Mouse (Mus musculus) liver, embryonic 14.5 days (tissue): Measurements from ENCODE around the gene Stac2. TPM values are rescaled to one million over a fixed set of nuclear protein-coding genes. Genes with fewer than 3 reads are reported as not detected.

Experiments
- ATAC-seq: fragments of 200-750 bp; cut with Nextera tagmentation; 2 replicates; pipeline ENCODE4 v1.8.0; 2017; ENCODE audit warnings: moderate number of reproducible peaks, mild to moderate bottlenecking, moderate library complexity; ENCODE audit not compliant: insufficient read depth
- DNase-seq, 3 experiments: peaks; one replicate each; pipeline ENCODE4 v3.0.0-alpha.2; 2012 to 2013; ENCODE audit warnings: low read depth in 3 of 3, low spot score in 3 of 3
- H3K27ac ChIP-seq: fragments of 300-500 bp; sonication (generic); 2 replicates; pipeline ENCODE4 v1.5.1; 2014; ENCODE audit warnings: moderate library complexity, mild to moderate bottlenecking, control low read depth, inconsistent platforms
- H3K27me3 ChIP-seq: fragments of 300-500 bp; sonication (generic); 2 replicates; pipeline ENCODE4 v1.6.1; 2014; ENCODE audit warnings: mild to moderate bottlenecking, low read length, moderate library complexity; ENCODE audit not compliant: control insufficient read depth, insufficient read depth
- H3K36me3 ChIP-seq: fragments of 300-500 bp; sonication (generic); replicated peaks from 2 replicates; pipeline ENCODE4 v1.6.1; 2014; ENCODE audit warnings: low read depth; ENCODE audit not compliant: control insufficient read depth, insufficient read depth
- H3K4me1 ChIP-seq, 2 experiments: fragments of 200-500 bp in 1 of 2; fragments of 300-500 bp in 1 of 2; sonication (generic) in 1 of 2; replicated peaks; 2 replicates each; pipeline ENCODE4 v1.6.1; 2012 to 2014; ENCODE audit warnings: antibody characterized with exemption in 1 of 2, inconsistent platforms in 1 of 2, low read length in 1 of 2; ENCODE audit not compliant: control insufficient read depth in 2 of 2, insufficient read depth in 2 of 2
- H3K4me2 ChIP-seq: fragments of 300-500 bp; sonication (generic); 2 replicates; pipeline ENCODE4 v1.6.1; 2014; ENCODE audit warnings: low read depth, mild to moderate bottlenecking, control low read depth, moderate library complexity
- H3K4me3 ChIP-seq, 2 experiments: fragments of 200-500 bp in 1 of 2; fragments of 300-500 bp in 1 of 2; sonication (generic) in 1 of 2; 2 replicates each; pipeline ENCODE4 v1.5.1; 2012 to 2014; ENCODE audit warnings: low read depth in 2 of 2, low read length in 2 of 2, mild to moderate bottlenecking in 2 of 2, control low read depth in 1 of 2, inconsistent platforms in 1 of 2, moderate library complexity in 1 of 2; ENCODE audit not compliant: insufficient read depth in 1 of 2
- H3K9ac ChIP-seq: fragments of 300-500 bp; sonication (generic); replicated peaks from 2 replicates; pipeline ENCODE4 v1.6.1; 2014; ENCODE audit warnings: mild to moderate bottlenecking, control low read depth, moderate library complexity
- H3K9me3 ChIP-seq: fragments of 300-500 bp; sonication (generic); 2 replicates; pipeline ENCODE4 v1.6.1; 2016; ENCODE audit warnings: low read length, mixed read lengths; ENCODE audit not compliant: control insufficient read depth
- CTCF ChIP-seq: IDR thresholded peaks from 2 replicates; pipeline ENCODE4 v1.5.1; 2016; ENCODE audit warnings: antibody characterized with exemption, low read depth, control low read depth
- EP300 ChIP-seq: IDR thresholded peaks from 2 replicates; pipeline ENCODE4 v1.6.1; 2016; ENCODE audit warnings: antibody characterized with exemption, low read depth
- WGBS: fragments of 180-500 bp; shearing (Covaris S2); extraction: QIAGEN DNeasy Blood & Tissue Kit; methylation state at CpG from one replicate; pipeline ENCODE4 v1.1.7; 2014; ENCODE audit not compliant: insufficient replicate concordance; 5-methylcytosine and 5-hydroxymethylcytosine counted together
- polyA plus RNA-seq, 2 experiments: library from polyadenylated mRNA; depleted of rRNA in 1 of 2; stranded (reverse) in 1 of 2; unstranded in 1 of 2; fragments of >200 nt; fragmentation: Nextera tagmentation in 1 of 2; extraction: Ambion mirVana in 1 of 2; gene quantifications; 2 replicates each; pipeline versions ENCODE4 v1.2.1 to v1.2.3; 2012 to 2014

Stac2 gene
- polyA plus RNA-seq, 2 experiments = not detected

DNA sequence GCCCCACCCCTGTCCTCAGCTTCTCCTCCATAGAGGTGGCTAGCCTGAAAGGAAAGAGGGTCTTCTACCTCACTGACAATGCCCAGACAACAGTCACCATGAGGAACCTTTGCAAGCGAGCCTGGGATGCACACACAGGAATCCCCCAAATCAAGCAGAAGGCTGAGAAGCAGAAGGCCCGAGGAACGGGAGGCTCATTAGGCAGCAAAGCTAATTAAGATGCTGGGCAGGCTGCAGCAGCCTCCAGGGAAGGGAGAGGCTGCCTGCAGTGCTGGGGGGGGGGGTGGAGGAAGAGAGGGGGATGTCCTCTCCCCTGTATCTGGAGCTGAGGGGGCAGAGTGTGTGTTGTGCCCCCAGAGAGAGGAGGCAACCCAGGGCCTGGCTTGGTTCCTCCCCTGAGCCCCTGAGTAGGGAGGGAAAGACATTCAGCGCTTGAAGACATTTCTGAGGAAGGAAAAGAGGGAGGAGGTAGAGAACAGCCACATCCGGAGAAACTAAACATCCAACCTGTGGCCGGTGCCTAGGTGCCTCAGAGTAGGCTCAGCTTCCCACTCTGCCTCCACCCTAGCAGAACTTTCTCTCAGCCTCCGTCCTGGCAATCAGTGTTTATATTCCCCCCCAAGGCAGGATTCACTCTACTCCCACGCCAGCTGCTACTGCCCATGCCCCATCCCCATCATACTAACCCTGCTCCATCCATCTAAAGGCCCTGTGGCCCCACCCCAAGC, 33.2 kb downstream of the Stac2 start:
- Histone ChIP-seq H3K9me3 (no peaks in the 10 kb centered on the region), H3K9ac (no peak overlapping the region), H3K36me3 (no peaks in the 10 kb centered on the region), H3K27ac (no peak overlapping the region), H3K27me3 (peaks cover 6% of the 10 kb centered on the region; the same call in 1 of the 2 replicates), H3K4me2 (no peak overlapping the region), H3K4me3 (no peak overlapping the region), H3K4me1 (peaks cover 0 to 2% of the 10 kb centered on the region in 2 experiments; a peak in 2 of 4 replicates)
- WGBS = 30% methylated on average over 8 of the region's 8 CpGs
- ATAC-seq = no peak
- TF ChIP-seq EP300 (no peak), CTCF (no peak)
- no peak for DNase-seq

DNA sequence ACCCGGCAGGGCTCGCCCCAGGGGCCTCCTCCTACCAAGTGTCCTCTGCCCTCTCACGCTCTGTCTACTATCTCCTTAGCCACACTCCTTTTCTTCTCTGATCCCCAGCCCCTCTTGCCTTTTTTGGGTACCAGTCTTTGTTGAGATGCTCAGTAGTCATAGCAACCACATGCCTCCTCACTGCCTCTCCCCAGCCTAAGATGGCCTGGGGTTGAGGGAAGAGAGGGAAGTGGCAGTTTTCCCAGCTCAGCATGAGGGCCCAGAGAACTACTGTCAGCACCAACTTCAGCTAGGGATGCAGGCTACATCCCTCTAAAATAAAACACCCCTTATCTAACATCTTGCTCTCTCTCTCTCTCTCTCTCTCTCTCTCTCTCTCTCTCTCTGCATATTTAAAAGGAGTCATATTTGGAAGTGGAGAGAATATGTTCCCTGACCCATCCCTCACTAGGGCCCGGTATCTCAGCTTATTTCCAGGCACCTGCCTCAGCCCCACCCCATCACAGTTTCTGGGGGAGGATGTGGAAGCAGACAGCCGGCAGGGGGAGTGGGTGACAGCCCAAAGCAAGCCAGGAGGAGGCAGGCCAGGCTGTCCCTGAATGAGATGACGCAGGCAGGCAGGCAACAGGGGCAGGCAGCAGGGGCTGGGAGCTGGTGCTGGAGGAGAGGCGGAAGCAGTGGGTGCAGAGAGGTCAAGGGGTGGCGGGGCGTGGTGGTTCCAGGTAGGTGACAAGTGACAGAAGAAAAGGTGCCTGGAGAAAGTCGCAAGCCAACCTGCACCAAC, 34.2 kb downstream of the Stac2 start:
- H3K36me3 ChIP-seq = no peaks in the 10 kb centered on the region
- no peak overlapping the region for H3K4me2 ChIP-seq
- no peak overlapping the region for H3K9ac ChIP-seq
- peaks cover 0 to 2% of the 10 kb centered on the region in 2 experiments; a peak in 2 of 4 replicates for H3K4me1 ChIP-seq
- H3K4me3 ChIP-seq = no peak overlapping the region
- 25% methylated on average over 9 of the region's 10 CpGs for WGBS
- TF ChIP-seq EP300 (no peak), CTCF (peak; percentile 71)
- H3K9me3 ChIP-seq = no peaks in the 10 kb centered on the region
- H3K27me3 ChIP-seq = peaks cover 6% of the 10 kb centered on the region; the same call in 1 of the 2 replicates
- no peak overlapping the region for H3K27ac ChIP-seq
- ATAC-seq = no peak
- DNase-seq = no peak

DNA sequence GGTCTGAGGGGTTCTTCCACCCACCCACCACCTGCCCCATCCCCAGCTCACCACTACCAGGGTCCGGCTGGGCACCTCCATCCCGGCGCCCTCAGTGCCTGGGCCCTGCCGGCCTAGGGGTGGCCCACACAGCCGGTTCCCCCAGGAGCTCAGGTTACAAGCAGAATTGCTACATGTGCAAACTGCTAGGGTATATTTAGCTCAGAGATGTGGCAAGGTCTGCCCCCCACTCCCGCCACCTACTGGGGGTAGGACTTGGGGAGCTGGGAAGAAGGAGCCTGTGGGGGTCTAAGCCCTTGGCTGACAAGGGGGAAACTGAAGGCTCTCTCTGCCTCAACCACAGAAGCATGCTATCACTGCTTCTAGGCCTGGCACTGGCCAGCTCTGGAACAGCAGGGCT, 35.0 kb downstream of the Stac2 start:
- DNase-seq = no peak
- Histone ChIP-seq H3K27ac (no peak overlapping the region), H3K9me3 (no peaks in the 10 kb centered on the region), H3K9ac (no peak overlapping the region), H3K36me3 (no peaks in the 10 kb centered on the region), H3K4me1 (peaks cover 0 to 2% of the 10 kb centered on the region in 2 experiments; a peak in 2 of 4 replicates), H3K27me3 (peaks cover 6% of the 10 kb centered on the region; the same call in 1 of the 2 replicates), H3K4me3 (no peak overlapping the region), H3K4me2 (no peak overlapping the region)
- TF ChIP-seq EP300 (no peak), CTCF (no peak)
- 55% methylated on average over 6 of the region's 6 CpGs for WGBS
- ATAC-seq = no peak

DNA sequence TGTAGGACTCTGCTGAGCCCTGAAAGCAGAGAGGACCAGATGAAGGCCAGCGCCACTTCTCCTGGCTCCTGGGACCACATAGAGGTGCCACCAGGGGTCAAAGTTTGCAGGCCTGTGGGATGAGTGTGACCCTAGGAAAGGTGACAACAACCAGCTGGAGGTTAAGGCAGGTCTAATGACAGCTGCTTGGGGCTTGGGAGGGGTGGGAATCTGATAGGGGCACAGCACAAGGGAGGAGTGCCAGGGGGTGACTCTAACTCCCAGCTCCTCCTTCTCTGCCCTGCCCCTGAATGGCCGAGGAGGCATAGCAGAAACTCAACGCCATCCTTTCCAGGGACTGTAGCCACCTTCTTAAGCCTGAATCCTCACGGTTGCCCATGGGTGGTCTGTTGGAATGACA, 36.4 kb downstream of the Stac2 start:
- ATAC-seq = no peak
- Histone ChIP-seq H3K4me1 (peaks cover 0 to 2% of the 10 kb centered on the region in 2 experiments; a peak in 2 of 4 replicates), H3K27ac (no peak overlapping the region), H3K9ac (no peak overlapping the region), H3K4me3 (no peak overlapping the region), H3K27me3 (peaks cover 2% of the 10 kb centered on the region; the same call in 1 of the 2 replicates), H3K9me3 (no peaks in the 10 kb centered on the region), H3K4me2 (no peak overlapping the region), H3K36me3 (no peaks in the 10 kb centered on the region)
- no peak for TF ChIP-seq EP300
- TF ChIP-seq CTCF = no peak
- DNase-seq = no peak
- 57% methylated on average over 4 of the region's 4 CpGs for whole genome bisulfite sequencing

DNA sequence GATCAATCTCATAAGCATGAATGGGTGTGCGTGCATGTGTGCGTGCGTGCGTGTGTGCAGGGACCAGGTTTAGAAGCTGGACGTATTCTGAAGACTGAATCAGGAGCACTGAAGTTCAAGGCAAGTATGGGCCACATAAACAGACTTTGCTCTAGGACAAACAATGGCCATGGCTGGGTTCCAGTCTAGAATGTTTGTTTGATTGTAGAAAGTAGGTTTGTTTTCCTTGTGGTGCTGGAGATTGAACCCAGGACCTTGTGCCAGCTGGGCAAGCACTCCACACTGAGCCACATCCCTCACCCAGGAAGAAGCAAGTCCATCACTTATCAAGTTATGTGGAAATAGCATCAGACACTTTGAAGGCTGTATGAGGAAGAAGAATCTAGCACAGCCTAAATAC, 37.1 kb downstream of the Stac2 start:
- WGBS = 78% methylated on average over 5 of the region's 5 CpGs
- H3K9me3 ChIP-seq = no peaks in the 10 kb centered on the region
- H3K27me3 ChIP-seq = peaks cover 2% of the 10 kb centered on the region; the same call in 1 of the 2 replicates
- no peak overlapping the region for H3K4me2 ChIP-seq
- H3K27ac ChIP-seq = no peak overlapping the region
- TF ChIP-seq EP300 = no peak
- TF ChIP-seq CTCF = no peak
- H3K4me1 ChIP-seq = no peaks in the 10 kb centered on the region
- H3K36me3 ChIP-seq = no peaks in the 10 kb centered on the region
- H3K9ac ChIP-seq = no peak overlapping the region
- DNase-seq (no peak), ATAC-seq (no peak)
- H3K4me3 ChIP-seq = no peak overlapping the region
